Mouse (Mus musculus) cerebellum, adult 8-10 months (tissue): ENCODE measurements around the gene Cnp.
"Not testable (repeated sequence)": the region's sequence is repeated elsewhere in the genome, so short reads cannot be mapped to it uniquely, and the experiment has no call there.

Experiments
- DNase-seq: peaks from one replicate; pipeline ENCODE4 v3.0.0; 2022

Gene Cnp

GRCm38 (mm10) chr11:100555583-100555982, 19.1 kb upstream of the Cnp start:
- peak; percentile 51 for DNase-seq

GRCm38 (mm10) chr11:100557563-100557962, 17.1 kb upstream of the Cnp start:
- no peak for DNase-seq

GRCm38 (mm10) chr11:100559476-100559875, 15.2 kb upstream of the Cnp start:
- DNase-seq, result no peak

GRCm38 (mm10) chr11:100561748-100562147, 13.0 kb upstream of the Cnp start:
- DNase-seq, result no peak

GRCm38 (mm10) chr11:100564297-100564696, 10.4 kb upstream of the Cnp start:
- DNase-seq, result no peak

- DNase-seq, result no peak
Measured at GRCm38 (mm10) chr11:100564703-100565102, 10.0 kb upstream of the Cnp start.

- DNase-seq, result no peak
Measured at GRCm38 (mm10) chr11:100567229-100567628, 7.5 kb upstream of the Cnp start.

- DNase-seq, result no peak
Measured at GRCm38 (mm10) chr11:100567815-100568245, 6.9 kb upstream of the Cnp start.

GRCm38 (mm10) chr11:100568692-100569091, 6.0 kb upstream of the Cnp start:
- DNase-seq, result no peak

- no peak for DNase-seq
Measured at GRCm38 (mm10) chr11:100569789-100570188, 4.9 kb upstream of the Cnp start.

GRCm38 (mm10) chr11:100570430-100571201, 4.1 kb upstream of the Cnp start:
- peak; percentile 83 for DNase-seq

- peak; percentile 39 for DNase-seq
Measured at GRCm38 (mm10) chr11:100571202-100571567, 3.5 kb upstream of the Cnp start.

- no peak for DNase-seq
Measured at GRCm38 (mm10) chr11:100574188-100574587, 516 bp upstream of the Cnp start.

GRCm38 (mm10) chr11:100575484-100575855, 766 bp downstream of the Cnp start:
- no peak for DNase-seq

- DNase-seq, result no peak
Measured at GRCm38 (mm10) chr11:100576256-100576655, 1.6 kb downstream of the Cnp start.

GRCm38 (mm10) chr11:100577852-100578599, 3.3 kb downstream of the Cnp start:
- DNase-seq, result no peak

- no peak for DNase-seq
Measured at GRCm38 (mm10) chr11:100579116-100579799, 4.6 kb downstream of the Cnp start.

GRCm38 (mm10) chr11:100580275-100580674, 5.6 kb downstream of the Cnp start:
- DNase-seq, result no peak

GRCm38 (mm10) chr11:100581756-100582155, 7.1 kb downstream of the Cnp start:
- DNase-seq, result no peak

GRCm38 (mm10) chr11:100582413-100582812, 7.7 kb downstream of the Cnp start:
- not testable (repeated sequence) for DNase-seq

- DNase-seq, result no peak
Measured at GRCm38 (mm10) chr11:100582836-100583235, 8.1 kb downstream of the Cnp start.

- no peak for DNase-seq
Measured at GRCm38 (mm10) chr11:100584561-100584961, 9.9 kb downstream of the Cnp start.

GRCm38 (mm10) chr11:100585148-100585547, 10.4 kb downstream of the Cnp start:
- DNase-seq, result no peak

- no peak for DNase-seq
Measured at GRCm38 (mm10) chr11:100588462-100588861, 13.8 kb downstream of the Cnp start.
